Mouse (Mus musculus) hindbrain, embryonic 16.5 days (tissue): ENCODE data around the gene Scg5. TPM values are rescaled to one million over a fixed set of nuclear protein-coding genes. Genes with fewer than 3 reads are reported as not detected.

Experiments
- ATAC-seq: fragments of 200-750 bp; cut with Nextera tagmentation; 2 replicates; pipeline ENCODE4 v1.8.0; 2017; ENCODE audit warnings: moderate TSS enrichment, moderate library complexity
- H3K27ac ChIP-seq: fragments of 300-500 bp; sonication (generic); 2 replicates; pipeline ENCODE4 v1.5.1; 2014; ENCODE audit warnings: low read depth, mild to moderate bottlenecking, control low read depth, low read length, moderate library complexity
- H3K27me3 ChIP-seq: fragments of 300-500 bp; sonication (generic); replicated peaks from 2 replicates; pipeline ENCODE4 v1.6.1; 2014; ENCODE audit warnings: low read length; ENCODE audit not compliant: control insufficient read depth, insufficient read depth
- H3K36me3 ChIP-seq: fragments of 300-500 bp; sonication (generic); 2 replicates; pipeline ENCODE4 v1.6.1; 2014; ENCODE audit warnings: mild to moderate bottlenecking, low read length, moderate library complexity, mixed read lengths; ENCODE audit not compliant: control insufficient read depth, insufficient read depth
- H3K4me1 ChIP-seq: fragments of 300-500 bp; sonication (generic); 2 replicates; pipeline ENCODE4 v1.6.1; 2014; ENCODE audit warnings: low read depth, low read length; ENCODE audit not compliant: control insufficient read depth, insufficient read depth
- H3K4me2 ChIP-seq: fragments of 300-500 bp; sonication (generic); 2 replicates; pipeline ENCODE4 v1.6.1; 2014; ENCODE audit warnings: mild to moderate bottlenecking, low read length, control low read depth, moderate library complexity
- H3K4me3 ChIP-seq: fragments of 300-500 bp; sonication (generic); 2 replicates; pipeline ENCODE4 v1.5.1; 2014; ENCODE audit warnings: mild to moderate bottlenecking, low read length, control low read depth, moderate library complexity
- H3K9ac ChIP-seq: fragments of 300-500 bp; sonication (generic); 2 replicates; pipeline ENCODE4 v1.6.1; 2014; ENCODE audit warnings: low read depth, mild to moderate bottlenecking, control low read depth, low read length, moderate library complexity
- H3K9me3 ChIP-seq: fragments of 300-500 bp; sonication (generic); 2 replicates; pipeline ENCODE4 v1.6.1; 2014; ENCODE audit warnings: mild to moderate bottlenecking, low read length, moderate library complexity; ENCODE audit not compliant: control insufficient read depth
- WGBS: fragments of 180-500 bp; shearing (Covaris S2); extraction: QIAGEN DNeasy Blood & Tissue Kit; methylation state at CpG from one replicate; pipeline ENCODE4 v1.1.7; 2014; 5-methylcytosine and 5-hydroxymethylcytosine counted together
- polyA plus RNA-seq: library from polyadenylated mRNA; unstranded; fragments of >200 nt; fragmentation: Nextera tagmentation; extraction: Ambion mirVana; gene quantifications from 2 replicates; pipeline ENCODE4 v1.2.1, GENCODE M21; 2015

The Scg5 gene
- polyA plus RNA-seq, 1 experiment from 2014 or later, result 265 TPM

GRCm38 (mm10) chr2:113728581-113728980, 100.3 kb downstream of the Scg5 start:
- Histone ChIP-seq H3K4me2 (no peak overlapping the region), H3K4me1 (no peaks in the 10 kb centered on the region), H3K4me3 (no peak overlapping the region), H3K9ac (no peak overlapping the region), H3K36me3 (no peaks in the 10 kb centered on the region), H3K27me3 (no peaks in the 10 kb centered on the region), H3K27ac (no peak overlapping the region), H3K9me3 (no peaks in the 10 kb centered on the region)
- WGBS, result 95% methylated on average over 3 of the region's 3 CpGs
- no peak for ATAC-seq

Other genes starting within 250 kb of the Scg5 start
- gene Grem1, start 70.5 kb downstream of the Scg5 start, polyA plus RNA-seq, result 1.8 and 2.0 TPM in 2 replicates
- 5.2 and 8.0 TPM in 2 replicates for gene Arhgap11a, start 19.5 kb upstream of the Scg5 start, polyA plus RNA-seq
- gene Gjd2, start 184.5 kb upstream of the Scg5 start, polyA plus RNA-seq, result 11.0 and 11.3 TPM in 2 replicates
- gene Actc1, start 224.4 kb upstream of the Scg5 start, polyA plus RNA-seq, result 1.3 and 71.3 TPM in 2 replicates